Mouse (Mus musculus) liver, adult 2 months (tissue): ENCODE data around the gene Hcn3.

ENCODE experiments used
- CTCF ChIP-seq: fragments of 200-500 bp; IDR thresholded peaks from 2 replicates; pipeline ENCODE4 v1.5.1; 2011; ENCODE audit warnings: low read depth, low read length, control low read depth
- POLR2A ChIP-seq: fragments of 200-500 bp; IDR thresholded peaks from 2 replicates; pipeline ENCODE4 v1.6.1; 2011; ENCODE audit warnings: low read length, control low read depth; ENCODE audit not compliant: insufficient read depth; ENCODE audit errors: extremely low read depth

- no peak for TF ChIP-seq CTCF
- TF ChIP-seq POLR2A: no peak
Measured at GRCm38 (mm10) chr3:89182531-89183057, 22.6 kb upstream of the Hcn3 start.
